Mouse (Mus musculus): ENCODE data around the gene Ccdc30. TPM values are rescaled to one million over a fixed set of nuclear protein-coding genes. Genes with fewer than 3 reads are reported as not detected.

Ccdc30 gene
- not detected for total RNA-seq (2021)
- long read RNA-seq, experiment 1, partial matches to known transcripts: 0 of 1 reads
- long read RNA-seq, experiment 1, other reads (novel, unspliced or antisense): 1 of 1 reads
- long read RNA-seq, experiment 2: 0 reads

- intact Hi-C loops (cut with DNase I): no loop called here
- peak within 1 kb of the TSS; percentile 82 for H3K4me3 ChIP-seq
- no peak for TF ChIP-seq CTCF (IDR thresholded peaks at IDR 0.05)
- peak; percentile 88 for DNase-seq
- 0 out of 2 replicates have a peak within 1 kb of the TSS, but pooled peaks have one; percentile 16 for H3K27ac ChIP-seq
Observed at GRCm38 (mm10) chr4:119415072-119415753, at the start of gene Ccdc30. TSS of gene Ccdc30 (minus strand) at chr4:119415521.

GRCm38 (mm10) chr4:119463756-119464419 is 48.6 kb upstream of the Ccdc30 start:
- Histone ChIP-seq H3K27ac (peak overlapping the region; percentile 64; the same call in 1 of the 2 replicates), H3K4me3 (no peak overlapping the region)
- TF ChIP-seq CTCF (IDR thresholded peaks at IDR 0.05): no peak
- intact Hi-C loops (cut with DNase I): no loop called here
- DNase-seq: no peak

- peak overlapping the region; percentile 64 for H3K27ac ChIP-seq
- TF ChIP-seq CTCF (IDR thresholded peaks at IDR 0.05): no peak; the same call in 1 of the 2 replicates
- H3K4me3 ChIP-seq: no peak overlapping the region
- DNase-seq: peak; percentile 89
- intact Hi-C loops (cut with DNase I): no loop called here
Observed at GRCm38 (mm10) chr4:119462858-119463755, 47.8 kb upstream of the Ccdc30 start.

GRCm38 (mm10) chr4:119462457-119462856 is 47.1 kb upstream of the Ccdc30 start:
- Histone ChIP-seq H3K27ac (peak overlapping the region; percentile 59), H3K4me3 (no peak overlapping the region)
- no peak for TF ChIP-seq CTCF (IDR thresholded peaks at IDR 0.05)
- DNase-seq: no peak
- intact Hi-C loops (cut with DNase I): no loop called here

GRCm38 (mm10) chr4:119460728-119461141 is 45.4 kb upstream of the Ccdc30 start:
- Histone ChIP-seq H3K4me3 (no peak overlapping the region), H3K27ac (no peak overlapping the region)
- intact Hi-C loops (cut with DNase I): no loop called here
- peak; percentile 56 for DNase-seq
- TF ChIP-seq CTCF (IDR thresholded peaks at IDR 0.05): no peak

DNA sequence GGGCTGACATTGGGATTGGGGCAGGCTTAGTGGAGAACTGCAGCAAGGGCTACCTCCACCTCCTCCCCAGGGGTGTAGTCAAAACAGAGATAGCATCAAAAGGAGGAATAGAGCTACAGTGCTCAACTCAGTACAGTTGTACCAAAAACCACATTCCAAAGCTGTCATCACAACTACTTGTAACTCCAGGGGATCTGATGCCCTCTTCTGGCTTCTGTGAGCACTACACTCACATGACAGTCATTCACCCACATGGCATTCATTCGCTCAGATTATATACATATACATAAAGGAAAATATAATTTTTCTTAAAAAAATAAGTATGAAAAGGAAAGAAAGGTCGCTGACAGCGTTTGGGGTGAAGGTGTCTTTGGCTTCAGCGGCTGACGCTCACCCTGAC is 45.0 kb upstream of the Ccdc30 start:
- peak; percentile 38 for TF ChIP-seq CTCF (IDR thresholded peaks at IDR 0.05)
- no peak for DNase-seq
- intact Hi-C loops (cut with DNase I): no loop called here
- Histone ChIP-seq H3K4me3 (no peak overlapping the region), H3K27ac (no peak overlapping the region)

GRCm38 (mm10) chr4:119453533-119453932 is 38.2 kb upstream of the Ccdc30 start:
- intact Hi-C loops (cut with DNase I): no loop called here
- Histone ChIP-seq H3K4me3 (no peak overlapping the region), H3K27ac (no peak overlapping the region)
- DNase-seq: no peak
- TF ChIP-seq CTCF (IDR thresholded peaks at IDR 0.05): no peak

DNA sequence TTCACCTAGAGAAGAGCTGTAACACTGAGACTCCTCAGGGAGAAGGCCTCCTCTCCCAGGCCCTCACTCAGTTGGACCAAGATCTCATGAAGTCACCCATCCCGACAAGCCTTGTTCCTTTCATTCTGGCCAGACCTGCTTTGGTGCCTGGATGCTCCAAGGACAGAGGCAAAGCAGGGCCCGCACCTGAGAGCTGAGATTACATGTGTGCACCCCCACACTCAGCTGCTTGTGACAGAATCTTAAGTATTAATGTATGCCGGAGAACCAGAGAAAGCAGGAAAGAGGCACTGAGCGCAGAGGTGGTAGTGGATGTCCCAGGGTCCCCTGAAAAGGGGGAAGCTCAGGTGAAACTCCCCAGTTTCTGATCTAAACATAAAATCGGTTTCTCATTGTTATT is 37.8 kb upstream of the Ccdc30 start:
- intact Hi-C loops (cut with DNase I): no loop called here
- Histone ChIP-seq H3K27ac (no peak overlapping the region), H3K4me3 (no peak overlapping the region)
- no peak for DNase-seq
- no peak for TF ChIP-seq CTCF (IDR thresholded peaks at IDR 0.05)

DNA sequence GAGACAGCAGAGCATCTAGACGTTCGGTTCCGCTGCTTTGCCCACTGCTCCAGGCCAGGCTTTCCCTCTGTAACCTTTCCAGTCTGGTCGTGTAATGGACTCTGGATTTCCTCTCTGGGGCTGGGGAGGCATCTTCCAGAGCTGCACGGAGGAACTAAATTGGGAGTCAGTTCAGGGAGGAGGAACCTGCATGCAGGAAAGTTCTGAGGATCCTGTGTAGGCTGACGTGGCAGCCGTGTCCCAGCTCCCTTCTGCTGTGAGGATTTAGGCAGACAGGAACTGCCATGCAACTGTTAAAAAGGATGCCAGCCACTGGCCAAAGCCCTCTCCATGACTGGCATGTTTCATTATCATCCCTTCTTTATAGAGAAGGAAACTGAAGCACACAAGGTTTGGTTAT is 35.1 kb upstream of the Ccdc30 start:
- DNase-seq: no peak
- TF ChIP-seq CTCF (IDR thresholded peaks at IDR 0.05): no peak
- intact Hi-C loops (cut with DNase I): no loop called here
- H3K27ac ChIP-seq: no peak overlapping the region
- H3K4me3 ChIP-seq: no peak overlapping the region

DNA sequence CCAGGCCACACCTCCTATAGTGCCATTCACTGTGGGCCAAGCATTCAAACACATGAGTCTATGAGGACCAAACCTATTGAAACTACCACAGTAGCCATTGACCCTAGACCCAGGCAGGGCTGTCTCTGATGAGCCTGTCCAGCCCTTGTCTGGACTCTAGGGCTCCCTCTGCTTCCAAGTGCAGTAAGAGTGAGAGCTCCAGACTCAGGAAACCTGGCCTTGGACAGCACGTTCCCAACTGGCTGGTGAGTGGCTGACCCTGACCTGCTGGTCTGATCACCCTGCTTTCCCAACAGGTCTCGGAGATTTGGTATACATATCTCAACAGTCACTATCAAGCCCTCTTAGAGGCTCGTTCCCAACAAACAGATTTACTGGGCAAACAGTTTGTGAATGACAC is 32.5 kb upstream of the Ccdc30 start:
- no peak overlapping the region for H3K4me3 ChIP-seq
- DNase-seq: no peak
- H3K27ac ChIP-seq: no peak overlapping the region
- intact Hi-C loops (cut with DNase I): no loop called here
- no peak for TF ChIP-seq CTCF (IDR thresholded peaks at IDR 0.05)

GRCm38 (mm10) chr4:119447261-119447660 is 31.9 kb upstream of the Ccdc30 start:
- DNase-seq: no peak
- no peak for TF ChIP-seq CTCF (IDR thresholded peaks at IDR 0.05)
- no peak overlapping the region for H3K4me3 ChIP-seq
- no peak overlapping the region for H3K27ac ChIP-seq
- intact Hi-C loops (cut with DNase I): no loop called here

DNA sequence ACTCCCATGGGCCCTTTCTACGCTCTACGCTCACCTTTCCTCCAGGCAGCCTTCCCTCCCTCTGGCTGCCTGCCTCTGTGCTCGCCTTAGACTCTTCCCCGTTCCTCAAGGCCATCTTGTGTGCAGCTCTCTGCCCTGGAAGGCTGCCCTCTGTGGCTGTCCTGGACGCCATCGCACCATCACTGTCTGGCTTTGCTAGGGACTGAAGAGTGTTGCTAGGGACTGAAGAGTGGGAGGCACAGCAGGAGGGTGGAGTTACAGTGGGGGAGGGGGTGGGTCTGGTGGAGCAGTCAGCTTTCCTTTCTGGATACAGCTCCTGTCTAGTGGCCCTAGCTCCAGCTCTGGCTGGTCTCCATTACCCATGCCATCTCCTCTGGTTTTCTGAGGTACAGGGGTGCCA is 27.2 kb upstream of the Ccdc30 start:
- Histone ChIP-seq H3K27ac (no peak overlapping the region), H3K4me3 (no peak overlapping the region)
- no peak for DNase-seq
- TF ChIP-seq CTCF (IDR thresholded peaks at IDR 0.05): no peak
- intact Hi-C loops (cut with DNase I): no loop called here

DNA sequence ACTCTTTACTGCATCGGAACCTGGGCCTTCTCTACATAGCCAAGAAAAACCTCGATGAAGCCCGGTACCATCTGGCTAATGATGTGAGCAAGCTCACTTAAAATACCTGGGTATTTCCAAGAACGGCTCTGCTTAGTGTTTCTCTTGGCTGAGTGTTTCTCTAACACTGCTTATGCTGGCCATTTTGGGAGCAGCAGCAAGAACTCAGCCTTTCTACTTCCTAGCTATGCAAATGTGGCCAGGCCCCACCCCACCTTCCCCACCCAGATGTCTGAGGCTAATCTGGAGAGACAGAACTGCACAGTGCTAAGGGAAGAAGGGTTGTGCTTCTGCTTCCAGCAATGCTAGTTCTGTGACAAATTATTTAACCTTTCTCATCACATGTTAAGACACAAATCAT is 26.5 kb upstream of the Ccdc30 start:
- Histone ChIP-seq H3K27ac (no peak overlapping the region), H3K4me3 (no peak overlapping the region)
- intact Hi-C loops (cut with DNase I): no loop called here
- no peak for DNase-seq
- no peak for TF ChIP-seq CTCF (IDR thresholded peaks at IDR 0.05)
